Mouse (Mus musculus): ENCODE data around the gene Gm20388. TPM values are rescaled to one million over a fixed set of nuclear protein-coding genes. Genes with fewer than 3 reads are reported as not detected.
"Not testable (repeated sequence)": the region's sequence is repeated elsewhere in the genome, so short reads cannot be mapped to it uniquely, and the experiment has no call there.

The Gm20388 gene
- total RNA-seq, 1 experiment, result 27.0 TPM

- no peak overlapping the region for H3K4me3 ChIP-seq (ENCODE audit: insufficient read depth in 1 of 2, low read depth in 1 of 2, low read length in 2 of 2, poor library complexity in 1 of 2, severe bottlenecking in 1 of 2)
- in situ Hi-C loops (cut with MboI; ENCODE audit: low sequenced_read_pairs in 2 of 2, unreplicated experiment in 2 of 2), result no loop called here
- no peaks in the 10 kb centered on the region for H3K36me3 ChIP-seq (ENCODE audit: control insufficient read depth, insufficient read depth, low read length, poor library complexity, severe bottlenecking)
- H3K27ac ChIP-seq (ENCODE audit: insufficient read depth, low read depth, low read length, poor library complexity, severe bottlenecking), result no peak overlapping the region
- peaks cover 2 to 38% of the 10 kb centered on the region in 2 experiments; a peak in 3 of 4 replicates for H3K4me1 ChIP-seq (ENCODE audit: control insufficient read depth in 2 of 2, insufficient read depth in 2 of 2, low read length in 2 of 2, poor library complexity in 1 of 2)
- TF ChIP-seq ZC3H11A (IDR thresholded peaks at IDR 0.05; ENCODE audit: borderline replicate concordance, low read depth, low read length), result no peak
- TF ChIP-seq CHD2 (IDR thresholded peaks at IDR 0.05; ENCODE audit: low read depth, low read length), result no peak
- TF ChIP-seq MAFK (IDR thresholded peaks at IDR 0.05; ENCODE audit: insufficient read depth, low read depth, low read length), result no peak
- TF ChIP-seq ZNF384 (IDR thresholded peaks at IDR 0.05; ENCODE audit: low read depth, low read length), result no peak
- TF ChIP-seq HCFC1 (IDR thresholded peaks at IDR 0.05; ENCODE audit: borderline replicate concordance, insufficient read depth, low read length), result no peak
- no peak overlapping the region for H3K9ac ChIP-seq (ENCODE audit: insufficient read depth, low read depth, low read length, poor library complexity, severe bottlenecking)
- no peak for DNase-seq (ENCODE audit: low read depth, low spot score)
- H3K9me3 ChIP-seq (ENCODE audit: control insufficient read depth, insufficient read depth, low read depth, low read length), result no peaks in the 10 kb centered on the region
These were observed 2412.2 kb downstream of the Gm20388 start for GRCm38 (mm10) chr8:122322792-122323191.

DNA sequence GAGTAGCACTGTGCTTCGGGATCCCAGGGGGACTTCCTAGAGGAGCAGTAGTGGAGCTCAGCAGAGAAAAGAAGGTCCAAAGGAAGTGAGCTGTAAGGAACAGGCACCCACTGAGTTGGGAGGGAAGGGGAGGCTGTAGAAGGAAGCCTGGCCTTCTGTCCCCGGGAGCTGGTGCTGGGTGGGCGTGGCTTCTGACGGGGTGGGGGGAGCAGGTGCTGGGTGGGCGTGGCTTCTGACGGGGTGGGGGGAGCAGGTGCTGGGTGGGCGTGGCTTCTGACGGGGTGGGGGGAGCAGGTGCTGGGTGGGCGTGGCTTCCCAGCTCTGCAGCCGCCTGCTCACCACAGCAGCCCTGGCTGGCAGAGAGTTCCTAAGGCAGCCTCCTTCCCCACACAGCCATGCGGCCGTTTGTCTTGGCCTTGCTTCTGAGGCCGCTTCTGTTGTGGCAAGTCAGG is 2413.3 kb downstream of the Gm20388 start:
- H3K9me3 ChIP-seq (ENCODE audit: control insufficient read depth, insufficient read depth, low read depth, low read length); H3K36me3 ChIP-seq (ENCODE audit: control insufficient read depth, insufficient read depth, low read length, poor library complexity, severe bottlenecking); in situ Hi-C loops (cut with MboI; ENCODE audit: low sequenced_read_pairs in 2 of 2, unreplicated experiment in 2 of 2); DNase-seq (ENCODE audit: low read depth, low spot score); H3K27ac ChIP-seq (ENCODE audit: insufficient read depth, low read depth, low read length, poor library complexity, severe bottlenecking); H3K4me3 ChIP-seq (ENCODE audit: insufficient read depth in 1 of 2, low read depth in 1 of 2, low read length in 2 of 2, poor library complexity in 1 of 2, severe bottlenecking in 1 of 2): not testable (repeated sequence)
- Histone ChIP-seq H3K9ac (ENCODE audit: insufficient read depth, low read depth, low read length, poor library complexity, severe bottlenecking) (peak overlapping the region; percentile 46; the same call in 1 of the 2 replicates), H3K4me1 (ENCODE audit: control insufficient read depth in 2 of 2, insufficient read depth in 2 of 2, low read length in 2 of 2, poor library complexity in 1 of 2) (peaks cover 2 to 27% of the 10 kb centered on the region in 2 experiments; a peak in 3 of 4 replicates)

GRCm38 (mm10) chr8:122325196-122325595 is 2414.6 kb downstream of the Gm20388 start:
- no peak for DNase-seq (ENCODE audit: low read depth, low spot score)
- Histone ChIP-seq H3K27ac (ENCODE audit: insufficient read depth, low read depth, low read length, poor library complexity, severe bottlenecking) (no peak overlapping the region), H3K36me3 (ENCODE audit: control insufficient read depth, insufficient read depth, low read length, poor library complexity, severe bottlenecking) (no peaks in the 10 kb centered on the region), H3K9me3 (ENCODE audit: control insufficient read depth, insufficient read depth, low read depth, low read length) (no peaks in the 10 kb centered on the region), H3K4me1 (ENCODE audit: control insufficient read depth in 2 of 2, insufficient read depth in 2 of 2, low read length in 2 of 2, poor library complexity in 1 of 2) (peaks cover 2 to 25% of the 10 kb centered on the region in 2 experiments; a peak in 3 of 4 replicates), H3K9ac (ENCODE audit: insufficient read depth, low read depth, low read length, poor library complexity, severe bottlenecking) (no peak overlapping the region), H3K4me3 (ENCODE audit: insufficient read depth in 1 of 2, low read depth in 1 of 2, low read length in 2 of 2, poor library complexity in 1 of 2, severe bottlenecking in 1 of 2) (no peak overlapping the region)
- TF ChIP-seq CHD2 (IDR thresholded peaks at IDR 0.05; ENCODE audit: low read depth, low read length) (no peak), ZC3H11A (IDR thresholded peaks at IDR 0.05; ENCODE audit: borderline replicate concordance, low read depth, low read length) (no peak), MAFK (IDR thresholded peaks at IDR 0.05; ENCODE audit: insufficient read depth, low read depth, low read length) (no peak), HCFC1 (IDR thresholded peaks at IDR 0.05; ENCODE audit: borderline replicate concordance, insufficient read depth, low read length) (no peak), ZNF384 (IDR thresholded peaks at IDR 0.05; ENCODE audit: low read depth, low read length) (no peak)
- in situ Hi-C loops (cut with MboI; ENCODE audit: low sequenced_read_pairs in 2 of 2, unreplicated experiment in 2 of 2), result no loop called here

- Histone ChIP-seq H3K27ac (ENCODE audit: insufficient read depth, low read depth, low read length, poor library complexity, severe bottlenecking) (no peak overlapping the region), H3K4me1 (ENCODE audit: control insufficient read depth in 2 of 2, insufficient read depth in 2 of 2, low read length in 2 of 2, poor library complexity in 1 of 2) (peaks cover 2 to 17% of the 10 kb centered on the region in 2 experiments; a peak in 2 of 4 replicates)
These were observed 2415.5 kb downstream of the Gm20388 start for GRCm38 (mm10) chr8:122326114-122326542.

DNA sequence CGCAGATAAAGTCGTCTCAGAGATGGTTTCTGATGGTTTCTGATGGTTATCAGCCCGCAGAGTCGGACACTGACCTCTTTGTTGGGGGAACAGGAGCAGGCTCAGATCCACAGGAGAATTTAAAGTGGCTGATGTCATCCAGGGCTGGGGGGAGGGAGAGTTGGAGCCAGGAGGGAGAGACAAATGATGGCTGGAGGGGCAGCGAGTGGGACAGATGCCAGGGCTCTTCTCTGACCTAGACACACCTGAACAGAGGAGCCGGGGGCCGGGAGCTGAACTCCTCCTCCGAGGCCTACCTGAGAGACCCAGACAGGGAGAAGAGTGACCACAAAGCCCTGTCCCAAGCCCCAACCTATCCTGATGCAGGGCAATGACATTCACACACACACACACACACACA is 2418.4 kb downstream of the Gm20388 start:
- Histone ChIP-seq H3K36me3 (ENCODE audit: control insufficient read depth, insufficient read depth, low read length, poor library complexity, severe bottlenecking) (no peaks in the 10 kb centered on the region), H3K9ac (ENCODE audit: insufficient read depth, low read depth, low read length, poor library complexity, severe bottlenecking) (no peak overlapping the region), H3K9me3 (ENCODE audit: control insufficient read depth, insufficient read depth, low read depth, low read length) (no peaks in the 10 kb centered on the region), H3K27ac (ENCODE audit: insufficient read depth, low read depth, low read length, poor library complexity, severe bottlenecking) (no peak overlapping the region), H3K4me1 (ENCODE audit: control insufficient read depth in 2 of 2, insufficient read depth in 2 of 2, low read length in 2 of 2, poor library complexity in 1 of 2) (peaks cover 2 to 11% of the 10 kb centered on the region in 2 experiments; a peak in 2 of 4 replicates), H3K4me3 (ENCODE audit: insufficient read depth in 1 of 2, low read depth in 1 of 2, low read length in 2 of 2, poor library complexity in 1 of 2, severe bottlenecking in 1 of 2) (no peak overlapping the region)
- in situ Hi-C loops (cut with MboI; ENCODE audit: low sequenced_read_pairs in 2 of 2, unreplicated experiment in 2 of 2), result no loop called here
- TF ChIP-seq ZC3H11A (IDR thresholded peaks at IDR 0.05; ENCODE audit: borderline replicate concordance, low read depth, low read length) (no peak), CHD2 (IDR thresholded peaks at IDR 0.05; ENCODE audit: low read depth, low read length) (no peak), MAFK (IDR thresholded peaks at IDR 0.05; ENCODE audit: insufficient read depth, low read depth, low read length) (no peak), ZNF384 (IDR thresholded peaks at IDR 0.05; ENCODE audit: low read depth, low read length) (no peak)
- no peak for DNase-seq (ENCODE audit: low read depth, low spot score)

More at GRCm38 (mm10) chr8:122326114-122326542, 2415.5 kb downstream of the Gm20388 start:
- H3K4me3 ChIP-seq (ENCODE audit: insufficient read depth in 1 of 2, low read depth in 1 of 2, low read length in 2 of 2, poor library complexity in 1 of 2, severe bottlenecking in 1 of 2), result no peak overlapping the region
- no peaks in the 10 kb centered on the region for H3K9me3 ChIP-seq (ENCODE audit: control insufficient read depth, insufficient read depth, low read depth, low read length)
- peak overlapping the region; percentile 23; the same call in 1 of the 2 replicates for H3K9ac ChIP-seq (ENCODE audit: insufficient read depth, low read depth, low read length, poor library complexity, severe bottlenecking)
- in situ Hi-C loops (cut with MboI; ENCODE audit: low sequenced_read_pairs in 2 of 2, unreplicated experiment in 2 of 2), result no loop called here
- TF ChIP-seq HCFC1 (IDR thresholded peaks at IDR 0.05; ENCODE audit: borderline replicate concordance, insufficient read depth, low read length), result no peak
- no peak for TF ChIP-seq CHD2 (IDR thresholded peaks at IDR 0.05; ENCODE audit: low read depth, low read length)
- TF ChIP-seq ZNF384 (IDR thresholded peaks at IDR 0.05; ENCODE audit: low read depth, low read length), result no peak
- no peak for TF ChIP-seq MAFK (IDR thresholded peaks at IDR 0.05; ENCODE audit: insufficient read depth, low read depth, low read length)
- no peak for TF ChIP-seq ZC3H11A (IDR thresholded peaks at IDR 0.05; ENCODE audit: borderline replicate concordance, low read depth, low read length)
- H3K36me3 ChIP-seq (ENCODE audit: control insufficient read depth, insufficient read depth, low read length, poor library complexity, severe bottlenecking), result no peaks in the 10 kb centered on the region
- DNase-seq (ENCODE audit: low read depth, low spot score), result no peak
